Mouse (Mus musculus) fibroblast of lung, adult 2 months (primary cell): ENCODE results near the gene Tmub2.
A peak's percentile ranks its signal among the peaks of the same experiment; 100 is the strongest.
"Not testable (repeated sequence)": the region's sequence is repeated elsewhere in the genome, so short reads cannot be mapped to it uniquely, and the experiment has no call there.

Experiments
- DNase-seq: peaks from one replicate; pipeline ENCODE4 v3.0.0-alpha.2; 2011; ENCODE audit warnings: low read depth

The Tmub2 gene

GRCm38 (mm10) chr11:102279595-102279994 lies 5.1 kb upstream of the Tmub2 start:
- no peak for DNase-seq

GRCm38 (mm10) chr11:102280267-102280666 lies 4.5 kb upstream of the Tmub2 start:
- not testable (repeated sequence) for DNase-seq

GRCm38 (mm10) chr11:102283922-102284321 lies 809 bp upstream of the Tmub2 start:
- no peak for DNase-seq

- no peak for DNase-seq
Observed at GRCm38 (mm10) chr11:102285095-102285834, 534 bp downstream of the Tmub2 start.

- no peak for DNase-seq
Observed at GRCm38 (mm10) chr11:102287485-102287884, 2.8 kb downstream of the Tmub2 start.

- no peak for DNase-seq
Observed at GRCm38 (mm10) chr11:102288027-102288804, 3.5 kb downstream of the Tmub2 start.

- no peak for DNase-seq
Observed at GRCm38 (mm10) chr11:102288913-102289312, 4.2 kb downstream of the Tmub2 start.

GRCm38 (mm10) chr11:102289511-102290100 lies 4.9 kb downstream of the Tmub2 start:
- no peak for DNase-seq

- no peak for DNase-seq
Observed at GRCm38 (mm10) chr11:102290141-102290540, 5.4 kb downstream of the Tmub2 start.

- DNase-seq: no peak
Observed at GRCm38 (mm10) chr11:102291051-102291535, 6.4 kb downstream of the Tmub2 start.

GRCm38 (mm10) chr11:102293971-102294370 lies 9.2 kb downstream of the Tmub2 start:
- DNase-seq: no peak

- no peak for DNase-seq
Observed at GRCm38 (mm10) chr11:102294416-102294815, 9.7 kb downstream of the Tmub2 start.

- DNase-seq: no peak
Observed at GRCm38 (mm10) chr11:102294887-102295597, 10.3 kb downstream of the Tmub2 start.

- DNase-seq: no peak
Observed at GRCm38 (mm10) chr11:102295598-102296471, 11.1 kb downstream of the Tmub2 start.

GRCm38 (mm10) chr11:102296491-102297472 lies 12.1 kb downstream of the Tmub2 start, which contains the start of gene Atxn7l3:
Gene Atxn7l3 (minus strand): TSS chr11:102296631.
- peak; percentile 93 for DNase-seq

GRCm38 (mm10) chr11:102297577-102298556 lies 13.1 kb downstream of the Tmub2 start:
- DNase-seq: no peak

GRCm38 (mm10) chr11:102299839-102300238 lies 15.1 kb downstream of the Tmub2 start:
- DNase-seq: no peak

GRCm38 (mm10) chr11:102304141-102304540 lies 19.4 kb downstream of the Tmub2 start:
- no peak for DNase-seq

GRCm38 (mm10) chr11:102305359-102305758 lies 20.6 kb downstream of the Tmub2 start:
- no peak for DNase-seq
